Mouse (Mus musculus): ENCODE data around the gene Jade3. TPM values are rescaled to one million over a fixed set of nuclear protein-coding genes. Genes with fewer than 3 reads are reported as not detected.
"Not testable (repeated sequence)": the region's sequence is repeated elsewhere in the genome, so short reads cannot be mapped to it uniquely, and the experiment has no call there.

Gene Jade3
- 7.4 TPM in 2 replicates for polyA plus RNA-seq (2015; fragmentation: Nextera tagmentation; extraction: Ambion mirVana)

- Histone ChIP-seq H3K4me1 (0 out of 2 replicates have a peak, but pooled peaks cover 2% of the 10 kb centered on the region), H3K36me3 (peaks cover 3% of the 10 kb centered on the region; the same call in 1 of the 2 replicates), H3K9ac (replicated peaks) (peak within 1 kb of the TSS; percentile 73), H3K4me3 (peak within 1 kb of the TSS; percentile 69), H3K9me3 (no peaks in the 10 kb centered on the region), H3K27me3 (no peaks in the 10 kb centered on the region), H3K27ac (replicated peaks) (peak within 1 kb of the TSS; percentile 93), H3K4me2 (replicated peaks) (peak within 1 kb of the TSS; percentile 54)
- WGBS = 26% methylated on average over 54 of the region's 67 CpGs
- ATAC-seq (replicated peaks) = peak; percentile 97
Observed at GRCm38 (mm10) chrX:20425140-20425838, at the start of gene Jade3. TSS of gene Jade3 (plus strand) at chrX:20425688.

GRCm38 (mm10) chrX:20379347-20380014, 46.0 kb upstream of the Jade3 start:
- Histone ChIP-seq H3K4me3 (no peak overlapping the region), H3K4me2 (replicated peaks) (no peak overlapping the region), H3K4me1 (no peaks in the 10 kb centered on the region), H3K27me3 (no peaks in the 10 kb centered on the region), H3K9ac (replicated peaks) (no peak overlapping the region), H3K36me3 (no peaks in the 10 kb centered on the region), H3K9me3 (no peaks in the 10 kb centered on the region), H3K27ac (replicated peaks) (no peak overlapping the region)
- WGBS = 40% methylated on average over 7 of the region's 7 CpGs
- no peak for ATAC-seq (replicated peaks)

GRCm38 (mm10) chrX:20382260-20382659, 43.2 kb upstream of the Jade3 start:
- no peaks in the 10 kb centered on the region for H3K36me3 ChIP-seq
- H3K27ac ChIP-seq (replicated peaks) = no peak overlapping the region
- no peak overlapping the region for H3K4me3 ChIP-seq
- no peaks in the 10 kb centered on the region for H3K4me1 ChIP-seq
- no peaks in the 10 kb centered on the region for H3K27me3 ChIP-seq
- no peak overlapping the region for H3K4me2 ChIP-seq (replicated peaks)
- no peaks in the 10 kb centered on the region for H3K9me3 ChIP-seq
- ATAC-seq (replicated peaks) = no peak
- WGBS = 88% methylated on average over 6 of the region's 6 CpGs
- H3K9ac ChIP-seq (replicated peaks) = no peak overlapping the region

GRCm38 (mm10) chrX:20387006-20387405, 38.5 kb upstream of the Jade3 start:
- Histone ChIP-seq H3K4me3 (no peak overlapping the region), H3K9ac (replicated peaks) (no peak overlapping the region), H3K27ac (replicated peaks) (no peak overlapping the region), H3K4me1 (no peaks in the 10 kb centered on the region), H3K27me3 (no peaks in the 10 kb centered on the region), H3K9me3 (no peaks in the 10 kb centered on the region), H3K4me2 (replicated peaks) (no peak overlapping the region), H3K36me3 (no peaks in the 10 kb centered on the region)
- 74% methylated on average over 3 of the region's 3 CpGs for WGBS
- ATAC-seq (replicated peaks) = no peak

GRCm38 (mm10) chrX:20391964-20392363, 33.5 kb upstream of the Jade3 start:
- not testable (repeated sequence) for H3K4me1 ChIP-seq; H3K4me2 ChIP-seq (replicated peaks); H3K36me3 ChIP-seq; H3K27ac ChIP-seq (replicated peaks); H3K4me3 ChIP-seq; H3K27me3 ChIP-seq; H3K9ac ChIP-seq (replicated peaks); H3K9me3 ChIP-seq; ATAC-seq (replicated peaks)
- 88% methylated on average over 9 of the region's 9 CpGs for WGBS

- H3K36me3 ChIP-seq = no peaks in the 10 kb centered on the region
- H3K4me3 ChIP-seq = no peak overlapping the region
- no peak overlapping the region for H3K27ac ChIP-seq (replicated peaks)
- H3K4me1 ChIP-seq = no peaks in the 10 kb centered on the region
- WGBS = 78% methylated on average over 3 of the region's 3 CpGs
- no peak overlapping the region for H3K4me2 ChIP-seq (replicated peaks)
- no peak overlapping the region for H3K9ac ChIP-seq (replicated peaks)
- no peak for ATAC-seq (replicated peaks)
- no peaks in the 10 kb centered on the region for H3K27me3 ChIP-seq
- no peaks in the 10 kb centered on the region for H3K9me3 ChIP-seq
Observed at GRCm38 (mm10) chrX:20392942-20393341, 32.5 kb upstream of the Jade3 start.

- 80% methylated on average over 4 of the region's 4 CpGs for WGBS
- H3K9ac ChIP-seq (replicated peaks) = no peak overlapping the region
- ATAC-seq (replicated peaks) = no peak
Observed at GRCm38 (mm10) chrX:20404068-20404467, 21.4 kb upstream of the Jade3 start.

GRCm38 (mm10) chrX:20406909-20407308, 18.6 kb upstream of the Jade3 start:
- no peaks in the 10 kb centered on the region for H3K27me3 ChIP-seq
- 95% methylated on average over 2 of the region's 2 CpGs for WGBS
- H3K36me3 ChIP-seq = no peaks in the 10 kb centered on the region
- H3K4me1 ChIP-seq = no peaks in the 10 kb centered on the region
- no peak overlapping the region for H3K27ac ChIP-seq (replicated peaks)
- no peak overlapping the region for H3K9ac ChIP-seq (replicated peaks)
- H3K9me3 ChIP-seq = no peaks in the 10 kb centered on the region
- H3K4me2 ChIP-seq (replicated peaks) = no peak overlapping the region
- ATAC-seq (replicated peaks) = no peak
- H3K4me3 ChIP-seq = no peak overlapping the region

More at GRCm38 (mm10) chrX:20404068-20404467, 21.4 kb upstream of the Jade3 start:
- Histone ChIP-seq H3K27ac (replicated peaks) (no peak overlapping the region), H3K4me1 (no peaks in the 10 kb centered on the region), H3K4me2 (replicated peaks) (no peak overlapping the region), H3K36me3 (no peaks in the 10 kb centered on the region), H3K9me3 (no peaks in the 10 kb centered on the region), H3K4me3 (no peak overlapping the region), H3K27me3 (no peaks in the 10 kb centered on the region)

- 57% methylated on average over 2 of the region's 2 CpGs for WGBS
- Histone ChIP-seq H3K9me3 (no peaks in the 10 kb centered on the region), H3K4me3 (no peak overlapping the region), H3K4me2 (replicated peaks) (no peak overlapping the region), H3K27ac (replicated peaks) (no peak overlapping the region), H3K27me3 (no peaks in the 10 kb centered on the region), H3K4me1 (no peaks in the 10 kb centered on the region), H3K36me3 (no peaks in the 10 kb centered on the region), H3K9ac (replicated peaks) (no peak overlapping the region)
- ATAC-seq (replicated peaks) = no peak
Observed at GRCm38 (mm10) chrX:20407676-20408075, 17.8 kb upstream of the Jade3 start.

- Histone ChIP-seq H3K4me3 (no peak overlapping the region), H3K4me1 (no peaks in the 10 kb centered on the region), H3K4me2 (replicated peaks) (no peak overlapping the region), H3K36me3 (no peaks in the 10 kb centered on the region), H3K9ac (replicated peaks) (no peak overlapping the region), H3K27ac (replicated peaks) (no peak overlapping the region), H3K9me3 (no peaks in the 10 kb centered on the region), H3K27me3 (no peaks in the 10 kb centered on the region)
- 77% methylated on average over 4 of the region's 4 CpGs for WGBS
- ATAC-seq (replicated peaks) = no peak
Observed at GRCm38 (mm10) chrX:20411382-20411781, 14.1 kb upstream of the Jade3 start.

- Histone ChIP-seq H3K4me3 (no peak overlapping the region), H3K9me3 (no peaks in the 10 kb centered on the region), H3K27me3 (no peaks in the 10 kb centered on the region), H3K4me1 (no peaks in the 10 kb centered on the region), H3K27ac (replicated peaks) (no peak overlapping the region), H3K36me3 (no peaks in the 10 kb centered on the region), H3K4me2 (replicated peaks) (no peak overlapping the region), H3K9ac (replicated peaks) (no peak overlapping the region)
- no peak for ATAC-seq (replicated peaks)
- WGBS = 83% methylated on average over 3 of the region's 3 CpGs
Observed at GRCm38 (mm10) chrX:20412221-20412620, 13.3 kb upstream of the Jade3 start.

GRCm38 (mm10) chrX:20414885-20415622, 10.4 kb upstream of the Jade3 start:
- no peak overlapping the region for H3K4me3 ChIP-seq
- H3K36me3 ChIP-seq = no peaks in the 10 kb centered on the region
- H3K9ac ChIP-seq (replicated peaks) = no peak overlapping the region
- ATAC-seq (replicated peaks) = peak; percentile 63
- H3K9me3 ChIP-seq = no peaks in the 10 kb centered on the region
- no peak overlapping the region for H3K4me2 ChIP-seq (replicated peaks)
- 52% methylated on average over 10 of the region's 10 CpGs for WGBS
- peak overlapping the region; percentile 27; the same call in 1 of the 2 replicates for H3K27ac ChIP-seq (replicated peaks)
- no peaks in the 10 kb centered on the region for H3K27me3 ChIP-seq
- H3K4me1 ChIP-seq = no peaks in the 10 kb centered on the region
